Mouse (Mus musculus): ENCODE results near the gene Gm19426. TPM values are rescaled to one million over a fixed set of nuclear protein-coding genes. Genes with fewer than 3 reads are reported as not detected.
A peak's percentile ranks its signal among the peaks of the same experiment; 100 is the strongest.

Gm19426 gene
- total and polyA plus RNA-seq, 2 experiments from 2014 or later: 2.6 to 3.0 TPM

- peak overlapping the region; percentile 69 for H3K4me2 ChIP-seq (ENCODE audit: low read depth)
- no peaks in the 10 kb centered on the region for H3K36me3 ChIP-seq (ENCODE audit: insufficient read depth)
- DNase-seq (no peak), ATAC-seq (peak; percentile 95)
- H3K27ac ChIP-seq (ENCODE audit: low read depth, low read length): peak overlapping the region; percentile 97
- WGBS: under 1% methylated on average over 33 of the region's 33 CpGs
- H3K4me3 ChIP-seq (ENCODE audit: low read depth, low read length): peak overlapping the region; percentile 94
- no peaks in the 10 kb centered on the region for H3K27me3 ChIP-seq (ENCODE audit: insufficient read depth, low read length)
- H3K4me1 ChIP-seq (ENCODE audit: insufficient read depth): peaks cover 6% of the 10 kb centered on the region; the same call in 1 of the 2 replicates
- no peaks in the 10 kb centered on the region for H3K9me3 ChIP-seq (ENCODE audit: low read length)
- peak overlapping the region; percentile 59 for H3K9ac ChIP-seq
- TF ChIP-seq CTCF (IDR thresholded peaks at IDR 0.05; ENCODE audit: low read depth): no peak
Observed at GRCm38 (mm10) chr2:84715562-84716361, 27.7 kb downstream of the Gm19426 start.

DNA sequence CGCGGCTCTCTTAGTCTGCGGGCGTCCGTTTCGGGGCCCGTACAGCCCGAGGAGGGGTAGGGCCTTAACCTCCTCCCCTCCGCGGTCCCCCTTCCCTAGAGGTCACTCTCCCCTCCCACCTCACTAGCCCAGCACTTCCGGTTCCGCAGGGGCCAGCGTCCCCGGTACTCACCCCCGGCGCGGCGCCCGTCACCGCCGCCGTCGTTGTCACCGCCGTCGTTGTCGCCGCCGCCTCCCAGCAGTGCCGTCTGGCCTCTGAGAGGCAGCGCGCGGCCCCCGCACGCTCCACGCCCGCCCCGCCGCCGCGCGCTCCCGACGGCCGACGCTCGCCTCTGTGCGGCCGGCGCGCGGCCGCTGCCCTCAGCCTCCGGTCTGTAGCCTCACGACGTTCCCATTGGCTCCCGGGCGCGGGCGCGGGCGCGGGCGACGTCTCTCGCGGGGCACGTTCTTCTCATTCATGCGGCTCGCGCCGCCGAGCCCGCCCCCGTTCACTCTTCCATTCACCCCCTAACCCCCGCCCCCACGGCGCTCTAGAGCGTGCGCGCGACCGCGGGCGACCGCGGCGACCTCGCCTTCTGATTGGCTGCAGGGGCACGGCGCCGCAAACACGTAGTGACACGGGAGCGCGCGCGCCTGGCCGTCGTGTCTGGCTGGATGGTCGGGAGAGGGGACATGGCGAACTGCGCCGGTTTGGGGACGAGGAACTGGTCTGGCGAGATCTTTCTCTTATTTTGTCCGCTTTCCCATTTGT is 28.5 kb downstream of the Gm19426 start, which contains the start of gene Zdhhc5:
Zdhhc5 (minus strand) TSS at position 370 of the 751 bp plus-strand sequence.
- Histone ChIP-seq H3K9me3 (ENCODE audit: low read length) (no peaks in the 10 kb centered on the region), H3K36me3 (ENCODE audit: insufficient read depth) (peaks cover 7% of the 10 kb centered on the region; the same call in 1 of the 2 replicates), H3K4me2 (ENCODE audit: low read depth) (peak within 1 kb of the TSS; percentile 76), H3K9ac (peak within 1 kb of the TSS; percentile 90), H3K4me3 (ENCODE audit: low read depth, low read length) (peak within 1 kb of the TSS; percentile 94), H3K4me1 (ENCODE audit: insufficient read depth) (peaks cover 6% of the 10 kb centered on the region; the same call in 1 of the 2 replicates), H3K27me3 (ENCODE audit: insufficient read depth, low read length) (no peaks in the 10 kb centered on the region), H3K27ac (ENCODE audit: low read depth, low read length) (peak within 1 kb of the TSS; percentile 97)
- peak; percentile 97 for ATAC-seq
- peak; percentile 99 for DNase-seq
- no peak; the same call in 1 of the 2 replicates for TF ChIP-seq CTCF (IDR thresholded peaks at IDR 0.05; ENCODE audit: low read depth)
- WGBS: 3% methylated on average over 104 of the region's 107 CpGs

DNA sequence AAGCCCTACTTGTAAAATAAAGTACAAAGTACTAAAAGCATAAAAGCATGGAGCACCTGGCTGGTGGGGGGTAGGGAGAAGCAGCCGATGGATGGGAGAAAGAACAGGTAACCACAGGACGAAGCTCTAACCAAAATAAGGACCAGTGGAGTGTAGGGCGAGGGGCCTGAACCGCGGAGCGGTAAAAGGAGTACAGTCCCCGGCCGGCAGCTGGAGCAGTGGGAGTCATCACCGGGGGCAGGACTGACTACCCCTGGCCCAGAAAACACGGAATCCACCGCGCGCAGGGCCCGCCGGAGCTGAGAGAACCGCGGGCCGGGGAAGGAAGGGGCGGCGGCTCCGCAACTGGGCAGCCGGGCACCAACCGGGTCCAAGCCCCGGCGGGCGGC is 29.0 kb downstream of the Gm19426 start:
- ATAC-seq: peak; percentile 4; the same call in 1 of the 2 replicates
- H3K9ac ChIP-seq: peak overlapping the region; percentile 90
- DNase-seq: no peak

GRCm38 (mm10) chr2:84711898-84712297 is 31.6 kb downstream of the Gm19426 start:
- H3K27ac ChIP-seq (ENCODE audit: low read depth, low read length): no peak overlapping the region
- no peak overlapping the region for H3K9ac ChIP-seq
- H3K9me3 ChIP-seq (ENCODE audit: low read length): no peaks in the 10 kb centered on the region
- TF ChIP-seq CTCF (IDR thresholded peaks at IDR 0.05; ENCODE audit: low read depth): no peak
- 82% methylated on average over 2 of the region's 2 CpGs for WGBS
- peaks cover 16% of the 10 kb centered on the region for H3K36me3 ChIP-seq (ENCODE audit: insufficient read depth)
- no peak for ATAC-seq
- peaks cover 9% of the 10 kb centered on the region; the same call in 1 of the 2 replicates for H3K4me1 ChIP-seq (ENCODE audit: insufficient read depth)
- no peak overlapping the region for H3K4me3 ChIP-seq (ENCODE audit: low read depth, low read length)
- no peak for DNase-seq
- no peak overlapping the region for H3K4me2 ChIP-seq (ENCODE audit: low read depth)
- H3K27me3 ChIP-seq (ENCODE audit: insufficient read depth, low read length): no peaks in the 10 kb centered on the region

More for the DNA sequence above, 29.0 kb downstream of the Gm19426 start:
- H3K4me2 ChIP-seq (ENCODE audit: low read depth): peak overlapping the region; percentile 76
- peaks cover 6% of the 10 kb centered on the region; the same call in 1 of the 2 replicates for H3K4me1 ChIP-seq (ENCODE audit: insufficient read depth)
- peak overlapping the region; percentile 97 for H3K27ac ChIP-seq (ENCODE audit: low read depth, low read length)
- H3K9me3 ChIP-seq (ENCODE audit: low read length): no peaks in the 10 kb centered on the region
- no peak for TF ChIP-seq CTCF (IDR thresholded peaks at IDR 0.05; ENCODE audit: low read depth)
- under 1% methylated on average over 24 of the region's 26 CpGs for WGBS
- H3K36me3 ChIP-seq (ENCODE audit: insufficient read depth): peaks cover 10% of the 10 kb centered on the region
- H3K4me3 ChIP-seq (ENCODE audit: low read depth, low read length): peak overlapping the region; percentile 94
- no peaks in the 10 kb centered on the region for H3K27me3 ChIP-seq (ENCODE audit: insufficient read depth, low read length)

DNA sequence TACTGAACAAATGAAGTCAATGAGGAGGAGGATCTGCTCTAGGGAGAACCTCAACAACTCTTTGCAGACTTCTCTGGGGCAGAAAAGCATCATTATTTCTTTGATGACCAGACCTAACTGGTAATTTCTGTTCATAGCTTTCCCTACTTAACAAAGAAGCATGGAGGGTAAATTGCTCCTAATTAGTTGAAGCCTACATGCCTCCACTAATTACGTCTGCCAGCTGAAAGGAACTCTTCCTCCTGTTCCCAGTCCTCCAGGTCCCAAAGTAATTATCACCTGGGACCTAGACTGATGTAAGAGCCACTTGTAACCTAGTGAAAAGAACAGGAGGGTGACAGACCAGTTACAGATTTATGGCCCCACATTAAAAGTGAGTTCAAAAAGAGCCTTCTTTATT is 35.9 kb downstream of the Gm19426 start:
- no peak overlapping the region for H3K9ac ChIP-seq
- H3K27me3 ChIP-seq (ENCODE audit: insufficient read depth, low read length): no peaks in the 10 kb centered on the region
- DNase-seq (no peak), ATAC-seq (no peak)
- no peak overlapping the region for H3K4me3 ChIP-seq (ENCODE audit: low read depth, low read length)
- WGBS: 10% methylated on average over 1 of the region's 1 CpGs
- H3K4me2 ChIP-seq (ENCODE audit: low read depth): no peak overlapping the region
- H3K4me1 ChIP-seq (ENCODE audit: insufficient read depth): 0 out of 2 replicates have a peak, but pooled peaks cover 3% of the 10 kb centered on the region
- H3K9me3 ChIP-seq (ENCODE audit: low read length): no peaks in the 10 kb centered on the region
- no peak overlapping the region for H3K27ac ChIP-seq (ENCODE audit: low read depth, low read length)
- no peak for TF ChIP-seq CTCF (IDR thresholded peaks at IDR 0.05; ENCODE audit: low read depth)
- H3K36me3 ChIP-seq (ENCODE audit: insufficient read depth): peaks cover 28% of the 10 kb centered on the region

GRCm38 (mm10) chr2:84705295-84705694 is 38.2 kb downstream of the Gm19426 start:
- no peak for DNase-seq
- Histone ChIP-seq H3K9ac (no peak overlapping the region), H3K4me2 (ENCODE audit: low read depth) (no peak overlapping the region), H3K27ac (ENCODE audit: low read depth, low read length) (no peak overlapping the region), H3K27me3 (ENCODE audit: insufficient read depth, low read length) (no peaks in the 10 kb centered on the region), H3K4me3 (ENCODE audit: low read depth, low read length) (no peak overlapping the region), H3K36me3 (ENCODE audit: insufficient read depth) (peaks cover 24% of the 10 kb centered on the region), H3K4me1 (ENCODE audit: insufficient read depth) (0 out of 2 replicates have a peak, but pooled peaks cover 3% of the 10 kb centered on the region), H3K9me3 (ENCODE audit: low read length) (no peaks in the 10 kb centered on the region)
- TF ChIP-seq CTCF (IDR thresholded peaks at IDR 0.05; ENCODE audit: low read depth): no peak
- 94% methylated on average over 1 of the region's 1 CpGs for WGBS
- ATAC-seq: no peak
